Mouse (Mus musculus) bone marrow macrophage, adult 2 months (primary cell): ENCODE results near the gene 4931428F04Rik.

Experiments
- CTCF ChIP-seq: IDR thresholded peaks from 2 replicates; pipeline ENCODE4 v1.5.1; 2012; ENCODE audit warnings: low read depth, mild to moderate bottlenecking, low read length, moderate library complexity
- POLR2A ChIP-seq: IDR thresholded peaks from 2 replicates; pipeline ENCODE4 v1.6.1; 2012; ENCODE audit warnings: mild to moderate bottlenecking, low read depth, low read length, borderline replicate concordance

- TF ChIP-seq POLR2A (no peak), CTCF (no peak)
Measured at GRCm38 (mm10) chr8:105269461-105269947, 20.2 kb downstream of the 4931428F04Rik start, which contains the start of gene Hsf4.
